Mouse (Mus musculus) cerebellum, adult 2 months (tissue): Measurements from ENCODE around the gene Crtc1. TPM values are rescaled to one million over a fixed set of nuclear protein-coding genes. Genes with fewer than 3 reads are reported as not detected.

Experiments used
- DNase-seq, 2 experiments: peaks; one replicate each; pipeline ENCODE4 v3.0.0; 2021
- H3K27ac ChIP-seq: fragments of 200-500 bp; 2 replicates; pipeline ENCODE4 v1.5.1; 2012; ENCODE audit warnings: low read length, control low read depth, inconsistent platforms; ENCODE audit not compliant: insufficient read depth
- H3K27me3 ChIP-seq: fragments of 200-500 bp; 2 replicates; pipeline ENCODE4 v1.6.1; 2012; ENCODE audit warnings: inconsistent platforms, mild to moderate bottlenecking, low read length, moderate library complexity; ENCODE audit not compliant: control insufficient read depth, insufficient read depth
- H3K4me1 ChIP-seq: fragments of 200-500 bp; 2 replicates; pipeline ENCODE4 v1.6.1; 2011; ENCODE audit warnings: low read length; ENCODE audit not compliant: control insufficient read depth, insufficient read depth
- H3K4me3 ChIP-seq: fragments of 200-500 bp; replicated peaks from 2 replicates; pipeline ENCODE3; 2011; ENCODE audit warnings: mild to moderate bottlenecking, low read depth, low read length, control low read depth; ENCODE audit not compliant: insufficient read depth
- CTCF ChIP-seq: fragments of 200-500 bp; IDR thresholded peaks from 2 replicates; pipeline ENCODE4 v1.5.1; 2011; ENCODE audit warnings: low read depth, mild to moderate bottlenecking, control low read depth, low read length, moderate library complexity, borderline replicate concordance; ENCODE audit not compliant: insufficient read depth
- POLR2A ChIP-seq: fragments of 200-500 bp; IDR thresholded peaks from 2 replicates; pipeline ENCODE4 v1.6.1; 2011; ENCODE audit warnings: low read length, control low read depth, borderline replicate concordance; ENCODE audit not compliant: insufficient read depth
- WGBS: fragments of 180-500 bp; shearing (Covaris S2); methylation state at CpG from one replicate; pipeline ENCODE4 v1.1.7; 2018; 5-methylcytosine and 5-hydroxymethylcytosine counted together
- polyA plus RNA-seq: library from polyadenylated mRNA; depleted of rRNA; stranded (reverse); fragments of >200 nt; gene quantifications from 2 replicates; pipeline ENCODE4 v1.2.3, GENCODE M21; 2012

Crtc1 gene
- polyA plus RNA-seq, 1 experiment: 90.2 TPM

GRCm38 (mm10) chr8:70347860-70348420 is 91.4 kb downstream of the Crtc1 start:
- Histone ChIP-seq H3K27ac (peak overlapping the region; percentile 40; the same call in 1 of the 2 replicates), H3K4me1 (peaks cover 66% of the 10 kb centered on the region), H3K27me3 (no peaks in the 10 kb centered on the region), H3K4me3 (no peak overlapping the region)
- TF ChIP-seq POLR2A (no peak), CTCF (no peak)
- DNase-seq: peak; percentile 40 to 57
- WGBS: 6% methylated on average over 1 of the region's 1 CpGs

- 32% methylated on average over 4 of the region's 4 CpGs for WGBS
- Histone ChIP-seq H3K4me1 (peaks cover 71% of the 10 kb centered on the region), H3K27me3 (no peaks in the 10 kb centered on the region)
Measured at GRCm38 (mm10) chr8:70347443-70347842, 91.9 kb downstream of the Crtc1 start.

GRCm38 (mm10) chr8:70344279-70344678 is 95.1 kb downstream of the Crtc1 start:
- DNase-seq: no peak
- TF ChIP-seq CTCF: no peak
- TF ChIP-seq POLR2A: no peak
- Histone ChIP-seq H3K4me3 (no peak overlapping the region), H3K27ac (no peak overlapping the region), H3K4me1 (peaks cover 79% of the 10 kb centered on the region), H3K27me3 (no peaks in the 10 kb centered on the region)
- 28% methylated on average over 2 of the region's 2 CpGs for WGBS

More at GRCm38 (mm10) chr8:70347443-70347842, 91.9 kb downstream of the Crtc1 start:
- no peak overlapping the region for H3K4me3 ChIP-seq
- no peak overlapping the region for H3K27ac ChIP-seq
- DNase-seq: no peak
- TF ChIP-seq CTCF: no peak
- TF ChIP-seq POLR2A: no peak

- TF ChIP-seq CTCF (peak; percentile 79), POLR2A (no peak)
- H3K4me1 ChIP-seq: peaks cover 74% of the 10 kb centered on the region
- 44% methylated on average over 6 of the region's 6 CpGs for WGBS
- H3K4me3 ChIP-seq: no peak overlapping the region
- peak; percentile 62 to 70 for DNase-seq
- no peak overlapping the region for H3K27ac ChIP-seq
- no peaks in the 10 kb centered on the region for H3K27me3 ChIP-seq
Measured at GRCm38 (mm10) chr8:70343696-70344095, 95.7 kb downstream of the Crtc1 start.

- no peak overlapping the region for H3K4me3 ChIP-seq
- peak in 1 of 2 experiments; percentile 23 for DNase-seq
- peak overlapping the region; percentile 76 for H3K27ac ChIP-seq
- peaks cover 68% of the 10 kb centered on the region for H3K4me1 ChIP-seq
- no peak for TF ChIP-seq CTCF
- TF ChIP-seq POLR2A: no peak
- WGBS: 31% methylated on average over 7 of the region's 7 CpGs
- H3K27me3 ChIP-seq: no peaks in the 10 kb centered on the region
Measured at GRCm38 (mm10) chr8:70343076-70343475, 96.3 kb downstream of the Crtc1 start.

- TF ChIP-seq POLR2A (no peak), CTCF (no peak)
- no peaks in the 10 kb centered on the region for H3K27me3 ChIP-seq
- peaks cover 58% of the 10 kb centered on the region for H3K4me1 ChIP-seq
- no peak overlapping the region for H3K4me3 ChIP-seq
- peak overlapping the region; percentile 76 for H3K27ac ChIP-seq
- peak; percentile 75 to 88 for DNase-seq
- 15% methylated on average over 14 of the region's 14 CpGs for WGBS
Measured at GRCm38 (mm10) chr8:70342007-70342406, 97.4 kb downstream of the Crtc1 start.

- Histone ChIP-seq H3K27ac (peak overlapping the region; percentile 76), H3K4me3 (no peak overlapping the region), H3K4me1 (peaks cover 47% of the 10 kb centered on the region), H3K27me3 (no peaks in the 10 kb centered on the region)
- DNase-seq: peak; percentile 63 to 73
- TF ChIP-seq POLR2A (no peak), CTCF (no peak)
- 14% methylated on average over 7 of the region's 7 CpGs for WGBS
Measured at GRCm38 (mm10) chr8:70340659-70341058, 98.7 kb downstream of the Crtc1 start.

GRCm38 (mm10) chr8:70338931-70339330 is 100.4 kb downstream of the Crtc1 start:
- TF ChIP-seq POLR2A: no peak
- TF ChIP-seq CTCF: no peak
- WGBS: 89% methylated on average over 7 of the region's 7 CpGs
- Histone ChIP-seq H3K4me1 (peaks cover 40% of the 10 kb centered on the region), H3K27me3 (no peaks in the 10 kb centered on the region), H3K4me3 (no peak overlapping the region), H3K27ac (no peak overlapping the region)
- DNase-seq: no peak
